Mouse (Mus musculus): ENCODE results near the gene Astn1. TPM values are rescaled to one million over a fixed set of nuclear protein-coding genes. Genes with fewer than 3 reads are reported as not detected.

The Astn1 gene
- polyA plus RNA-seq, 1 experiment from 2014 or later: 4.2 TPM

DNA sequence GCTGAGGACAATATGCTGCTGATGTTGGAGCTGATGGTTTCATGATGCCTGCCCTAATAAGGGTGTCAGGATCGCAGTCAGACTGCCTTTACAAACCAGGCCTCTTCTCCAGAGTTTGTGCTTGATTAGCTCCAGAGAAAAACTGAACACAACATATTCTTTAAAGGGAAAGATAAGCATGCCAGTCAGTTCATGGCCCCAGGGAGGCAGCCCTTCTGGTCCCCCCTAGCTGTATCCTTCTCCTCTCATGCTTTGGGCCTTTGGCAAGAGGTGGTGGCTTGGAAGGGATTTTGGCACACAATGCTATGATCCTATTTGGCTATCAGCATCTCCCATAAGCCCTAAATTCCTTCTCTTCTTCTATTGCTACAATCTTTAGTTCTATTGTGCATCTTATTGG, 128.1 kb downstream of the Astn1 start:
- no peak for ATAC-seq (ENCODE audit: insufficient number of reproducible peaks, insufficient read depth, low FRiP score, low TSS enrichment, low read depth)
- H3K4me3 ChIP-seq (replicated peaks): no peak overlapping the region
- WGBS: 79% methylated on average over 1 of the region's 1 CpGs
- H3K9ac ChIP-seq (replicated peaks): no peak overlapping the region
- H3K4me2 ChIP-seq: no peak overlapping the region
- H3K36me3 ChIP-seq: no peaks in the 10 kb centered on the region
- H3K9me3 ChIP-seq: no peaks in the 10 kb centered on the region
- H3K27me3 ChIP-seq: no peaks in the 10 kb centered on the region
- no peak overlapping the region for H3K27ac ChIP-seq
- no peaks in the 10 kb centered on the region for H3K4me1 ChIP-seq (replicated peaks)

DNA sequence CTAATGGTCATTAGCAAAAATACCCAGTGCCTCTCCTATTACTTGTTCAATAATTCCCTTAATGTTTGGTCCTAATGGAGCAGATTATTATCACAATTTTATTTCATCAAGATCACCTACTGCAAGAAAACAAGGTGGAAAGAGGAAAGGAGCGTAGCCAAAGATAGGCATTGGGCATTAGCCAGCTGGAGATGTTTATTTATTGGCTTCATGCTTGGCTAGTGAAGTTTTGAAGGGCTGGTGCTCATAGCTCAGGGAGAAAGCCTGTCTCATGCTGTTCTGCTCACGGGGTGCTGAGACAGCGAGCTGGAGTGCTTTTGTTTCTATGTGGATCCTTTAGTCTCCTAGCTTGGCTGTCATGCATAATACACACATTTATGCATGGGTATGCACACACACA, 131.2 kb downstream of the Astn1 start:
- no peak overlapping the region for H3K27ac ChIP-seq
- no peak overlapping the region for H3K4me3 ChIP-seq (replicated peaks)
- no peaks in the 10 kb centered on the region for H3K9me3 ChIP-seq
- no peaks in the 10 kb centered on the region for H3K36me3 ChIP-seq
- H3K27me3 ChIP-seq: no peaks in the 10 kb centered on the region
- ATAC-seq (ENCODE audit: insufficient number of reproducible peaks, insufficient read depth, low FRiP score, low TSS enrichment, low read depth): no peak
- H3K9ac ChIP-seq (replicated peaks): no peak overlapping the region
- 87% methylated on average over 3 of the region's 3 CpGs for WGBS
- H3K4me1 ChIP-seq (replicated peaks): no peaks in the 10 kb centered on the region
- H3K4me2 ChIP-seq: no peak overlapping the region

- Histone ChIP-seq H3K9me3 (no peaks in the 10 kb centered on the region), H3K4me3 (replicated peaks) (no peak overlapping the region), H3K4me1 (replicated peaks) (no peaks in the 10 kb centered on the region), H3K27ac (no peak overlapping the region), H3K36me3 (no peaks in the 10 kb centered on the region), H3K9ac (replicated peaks) (no peak overlapping the region), H3K27me3 (no peaks in the 10 kb centered on the region), H3K4me2 (no peak overlapping the region)
- no peak for ATAC-seq (ENCODE audit: insufficient number of reproducible peaks, insufficient read depth, low FRiP score, low TSS enrichment, low read depth)
- 65% methylated on average over 4 of the region's 4 CpGs for WGBS
Measured at GRCm38 (mm10) chr1:158500140-158500539, 138.1 kb downstream of the Astn1 start.

DNA sequence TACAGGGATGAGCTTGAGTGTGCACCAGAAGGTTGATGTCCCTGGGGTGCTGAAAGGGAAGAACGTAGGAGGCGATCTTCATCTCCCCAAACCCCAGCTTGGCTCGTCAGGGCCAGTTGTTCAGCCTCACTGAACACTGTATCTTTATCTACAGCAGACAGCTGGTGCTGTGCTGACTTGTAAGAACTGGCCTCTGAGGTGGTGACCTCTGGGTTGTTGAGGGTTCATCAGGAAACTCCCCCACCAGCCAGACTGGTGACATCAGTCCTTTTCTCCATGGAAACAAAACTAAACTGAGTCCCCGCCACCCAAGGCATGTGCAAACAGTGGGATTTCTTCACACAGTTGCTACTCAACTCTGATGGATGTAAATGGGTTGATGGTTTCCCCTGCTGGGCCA, 138.9 kb downstream of the Astn1 start:
- no peaks in the 10 kb centered on the region for H3K9me3 ChIP-seq
- 68% methylated on average over 4 of the region's 4 CpGs for WGBS
- no peaks in the 10 kb centered on the region for H3K27me3 ChIP-seq
- H3K36me3 ChIP-seq: no peaks in the 10 kb centered on the region
- no peak overlapping the region for H3K27ac ChIP-seq
- no peaks in the 10 kb centered on the region for H3K4me1 ChIP-seq (replicated peaks)
- no peak overlapping the region for H3K4me3 ChIP-seq (replicated peaks)
- H3K9ac ChIP-seq (replicated peaks): no peak overlapping the region
- H3K4me2 ChIP-seq: no peak overlapping the region
- no peak for ATAC-seq (ENCODE audit: insufficient number of reproducible peaks, insufficient read depth, low FRiP score, low TSS enrichment, low read depth)

GRCm38 (mm10) chr1:158507610-158508009, 145.5 kb downstream of the Astn1 start:
- no peak overlapping the region for H3K9ac ChIP-seq (replicated peaks)
- H3K4me3 ChIP-seq (replicated peaks): no peak overlapping the region
- 53% methylated on average over 3 of the region's 3 CpGs for WGBS
- H3K4me1 ChIP-seq (replicated peaks): no peaks in the 10 kb centered on the region
- no peaks in the 10 kb centered on the region for H3K9me3 ChIP-seq
- no peak overlapping the region for H3K4me2 ChIP-seq
- ATAC-seq (ENCODE audit: insufficient number of reproducible peaks, insufficient read depth, low FRiP score, low TSS enrichment, low read depth): no peak
- H3K27me3 ChIP-seq: no peaks in the 10 kb centered on the region
- H3K27ac ChIP-seq: no peak overlapping the region
- no peaks in the 10 kb centered on the region for H3K36me3 ChIP-seq

GRCm38 (mm10) chr1:158509112-158509855, 147.2 kb downstream of the Astn1 start:
- Histone ChIP-seq H3K4me1 (replicated peaks) (no peaks in the 10 kb centered on the region), H3K4me3 (replicated peaks) (no peak overlapping the region), H3K27ac (no peak overlapping the region), H3K27me3 (no peaks in the 10 kb centered on the region), H3K9me3 (no peaks in the 10 kb centered on the region), H3K4me2 (no peak overlapping the region), H3K36me3 (no peaks in the 10 kb centered on the region), H3K9ac (replicated peaks) (no peak overlapping the region)
- 78% methylated on average over 4 of the region's 4 CpGs for WGBS
- ATAC-seq (ENCODE audit: insufficient number of reproducible peaks, insufficient read depth, low FRiP score, low TSS enrichment, low read depth): no peak

GRCm38 (mm10) chr1:158510478-158511207, 148.6 kb downstream of the Astn1 start:
- Histone ChIP-seq H3K4me2 (no peak overlapping the region), H3K9ac (replicated peaks) (no peak overlapping the region), H3K27me3 (no peaks in the 10 kb centered on the region), H3K4me3 (replicated peaks) (no peak overlapping the region), H3K27ac (no peak overlapping the region), H3K9me3 (no peaks in the 10 kb centered on the region), H3K36me3 (no peaks in the 10 kb centered on the region), H3K4me1 (replicated peaks) (no peaks in the 10 kb centered on the region)
- 95% methylated on average over 15 of the region's 15 CpGs for WGBS
- ATAC-seq (ENCODE audit: insufficient number of reproducible peaks, insufficient read depth, low FRiP score, low TSS enrichment, low read depth): no peak

GRCm38 (mm10) chr1:158512089-158512488, 150.0 kb downstream of the Astn1 start:
- Histone ChIP-seq H3K27me3 (no peaks in the 10 kb centered on the region), H3K4me3 (replicated peaks) (no peak overlapping the region), H3K36me3 (no peaks in the 10 kb centered on the region), H3K9ac (replicated peaks) (no peak overlapping the region), H3K27ac (no peak overlapping the region), H3K9me3 (no peaks in the 10 kb centered on the region), H3K4me1 (replicated peaks) (no peaks in the 10 kb centered on the region), H3K4me2 (no peak overlapping the region)
- ATAC-seq (ENCODE audit: insufficient number of reproducible peaks, insufficient read depth, low FRiP score, low TSS enrichment, low read depth): no peak

DNA sequence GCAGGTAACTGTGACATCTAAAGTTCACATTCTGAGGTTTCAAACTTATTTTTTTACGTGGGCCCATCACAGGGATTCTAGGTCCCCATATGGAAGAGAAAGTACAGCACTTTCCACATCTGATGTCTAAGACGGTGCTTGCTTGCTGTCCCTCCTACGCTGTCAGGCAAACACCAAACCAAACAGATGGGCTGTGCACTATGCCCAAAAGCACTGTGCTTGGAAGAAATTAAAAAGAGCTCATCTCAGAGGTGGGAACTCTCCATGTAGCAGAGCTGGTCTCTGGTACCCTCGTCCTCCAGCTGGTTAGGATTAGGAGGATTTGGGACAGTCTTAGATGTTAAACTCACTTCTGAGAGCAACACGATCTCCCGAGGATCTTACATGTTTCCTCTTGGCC, 150.6 kb downstream of the Astn1 start:
- Histone ChIP-seq H3K4me3 (replicated peaks) (no peak overlapping the region), H3K27me3 (no peaks in the 10 kb centered on the region), H3K27ac (no peak overlapping the region), H3K9ac (replicated peaks) (no peak overlapping the region), H3K4me1 (replicated peaks) (no peaks in the 10 kb centered on the region), H3K9me3 (no peaks in the 10 kb centered on the region), H3K4me2 (no peak overlapping the region), H3K36me3 (no peaks in the 10 kb centered on the region)
- no peak for ATAC-seq (ENCODE audit: insufficient number of reproducible peaks, insufficient read depth, low FRiP score, low TSS enrichment, low read depth)
- 62% methylated on average over 6 of the region's 6 CpGs for WGBS

GRCm38 (mm10) chr1:158513572-158513971, 151.5 kb downstream of the Astn1 start:
- no peak overlapping the region for H3K4me2 ChIP-seq
- no peaks in the 10 kb centered on the region for H3K27me3 ChIP-seq
- no peak overlapping the region for H3K9ac ChIP-seq (replicated peaks)
- ATAC-seq (ENCODE audit: insufficient number of reproducible peaks, insufficient read depth, low FRiP score, low TSS enrichment, low read depth): no peak
- no peak overlapping the region for H3K27ac ChIP-seq
- no peak overlapping the region for H3K4me3 ChIP-seq (replicated peaks)
- no peaks in the 10 kb centered on the region for H3K36me3 ChIP-seq
- 91% methylated on average over 13 of the region's 13 CpGs for WGBS
- H3K9me3 ChIP-seq: no peaks in the 10 kb centered on the region
- no peaks in the 10 kb centered on the region for H3K4me1 ChIP-seq (replicated peaks)

DNA sequence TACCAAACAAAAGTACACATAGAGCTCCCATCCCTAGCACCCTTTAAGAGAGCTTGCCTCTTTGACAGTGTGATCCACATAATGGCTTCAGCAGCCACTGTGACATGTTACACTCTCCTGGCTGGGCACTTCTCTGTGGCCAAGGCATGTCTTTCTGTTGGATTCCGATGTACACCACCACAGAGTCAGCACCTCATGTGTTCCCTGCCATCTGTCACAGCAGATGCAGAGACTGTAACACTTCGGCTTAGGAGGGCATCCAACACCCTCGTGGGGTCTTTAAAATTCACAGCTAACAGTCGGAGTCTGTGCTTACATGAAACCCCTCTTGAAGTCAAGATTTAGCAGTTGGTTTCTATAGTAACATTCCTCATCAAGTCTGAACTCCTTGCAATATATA, 154.5 kb downstream of the Astn1 start:
- no peak overlapping the region for H3K4me2 ChIP-seq
- 71% methylated on average over 4 of the region's 4 CpGs for WGBS

GRCm38 (mm10) chr1:158536195-158536594, 174.1 kb downstream of the Astn1 start:
- no peak overlapping the region for H3K9ac ChIP-seq (replicated peaks)

More for the DNA sequence above, 154.5 kb downstream of the Astn1 start:
- Histone ChIP-seq H3K9me3 (no peaks in the 10 kb centered on the region), H3K4me1 (replicated peaks) (no peaks in the 10 kb centered on the region), H3K36me3 (no peaks in the 10 kb centered on the region), H3K27me3 (no peaks in the 10 kb centered on the region), H3K27ac (no peak overlapping the region), H3K4me3 (replicated peaks) (no peak overlapping the region), H3K9ac (replicated peaks) (no peak overlapping the region)
- ATAC-seq (ENCODE audit: insufficient number of reproducible peaks, insufficient read depth, low FRiP score, low TSS enrichment, low read depth): no peak

More at GRCm38 (mm10) chr1:158536195-158536594, 174.1 kb downstream of the Astn1 start:
- Histone ChIP-seq H3K4me2 (no peak overlapping the region), H3K9me3 (no peaks in the 10 kb centered on the region), H3K36me3 (no peaks in the 10 kb centered on the region), H3K27me3 (no peaks in the 10 kb centered on the region), H3K4me1 (replicated peaks) (no peaks in the 10 kb centered on the region), H3K27ac (no peak overlapping the region), H3K4me3 (replicated peaks) (no peak overlapping the region)
- no peak for ATAC-seq (ENCODE audit: insufficient number of reproducible peaks, insufficient read depth, low FRiP score, low TSS enrichment, low read depth)
- 38% methylated on average over 3 of the region's 3 CpGs for WGBS
